Mouse (Mus musculus) cerebellum, postnatal 10 days (tissue): Measurements from ENCODE around the gene Rnf146.
"Not testable (repeated sequence)": the region's sequence is repeated elsewhere in the genome, so short reads cannot be mapped to it uniquely, and the experiment has no call there.

Source experiments
- DNase-seq, 2 experiments: peaks; one replicate each; pipeline ENCODE4 v3.0.0; 2021; ENCODE audit warnings: mixed read lengths in 2 of 2

The Rnf146 gene

DNA sequence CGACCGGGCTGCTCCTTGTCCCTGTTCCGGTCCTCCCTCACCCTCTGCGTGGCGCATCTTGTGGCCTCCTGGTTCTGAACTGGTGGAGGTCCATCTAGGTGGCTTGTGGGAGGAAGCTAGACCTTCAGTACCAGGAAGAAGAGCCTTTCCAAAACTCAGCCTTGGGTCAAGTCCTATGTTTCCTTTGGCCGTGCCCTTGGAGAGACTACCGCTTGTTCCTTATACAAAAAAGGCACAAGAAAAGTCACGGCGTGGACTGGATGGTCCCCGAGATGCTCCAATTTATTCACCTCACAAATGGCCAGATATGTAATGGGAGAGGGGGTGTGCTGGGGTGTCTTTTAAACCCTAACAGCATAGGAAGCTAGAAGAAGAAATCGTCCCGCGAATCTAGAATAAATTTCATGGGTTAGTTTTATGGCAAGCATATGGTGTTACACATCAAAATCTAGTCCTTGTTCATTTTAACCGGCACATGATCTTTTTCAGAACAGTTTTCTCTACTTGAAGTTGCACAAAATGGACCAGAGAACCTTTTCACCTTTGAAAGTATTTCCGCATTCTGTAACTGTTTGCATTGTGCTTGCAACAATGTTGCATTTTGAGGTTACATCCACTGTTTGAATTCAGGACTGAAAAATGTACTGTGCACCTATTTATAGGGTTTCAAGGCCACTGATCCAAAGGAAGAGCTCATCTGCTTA, at the start of gene Rnf146:
TSS of gene Rnf146 (minus strand) at position 246 of the 704 bp plus-strand sequence.
- no peak for DNase-seq

DNA sequence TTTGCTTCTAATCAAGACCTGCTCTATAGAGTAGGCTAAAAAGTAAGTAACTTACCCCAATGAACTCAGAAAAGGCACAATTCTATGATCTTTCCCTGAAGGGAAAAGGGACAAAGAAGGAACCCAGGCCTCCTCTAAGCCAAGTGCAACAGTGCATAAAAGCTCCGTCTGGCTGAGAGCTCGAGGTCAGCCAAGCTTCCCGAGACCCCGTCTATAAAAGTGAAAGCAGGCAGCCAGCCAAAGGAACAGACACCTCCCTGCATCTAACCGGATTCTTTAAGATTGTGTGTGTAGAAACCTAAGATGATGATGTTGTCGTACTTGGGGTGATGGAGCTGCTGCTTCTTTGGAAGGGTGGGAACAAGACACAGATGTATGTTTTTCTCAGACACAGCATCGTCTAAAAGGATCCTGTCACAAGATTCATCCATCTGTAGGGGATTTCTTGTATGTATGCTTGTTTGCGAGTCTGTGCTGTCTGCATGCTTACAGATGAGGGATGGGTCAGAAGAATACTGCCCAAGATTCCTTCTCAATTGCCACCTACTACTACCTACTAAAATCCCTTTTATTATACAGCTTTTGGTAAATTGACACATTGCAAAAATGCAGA, 40.5 kb upstream of the Rnf146 start:
- DNase-seq: peak; percentile 95 to 96

DNA sequence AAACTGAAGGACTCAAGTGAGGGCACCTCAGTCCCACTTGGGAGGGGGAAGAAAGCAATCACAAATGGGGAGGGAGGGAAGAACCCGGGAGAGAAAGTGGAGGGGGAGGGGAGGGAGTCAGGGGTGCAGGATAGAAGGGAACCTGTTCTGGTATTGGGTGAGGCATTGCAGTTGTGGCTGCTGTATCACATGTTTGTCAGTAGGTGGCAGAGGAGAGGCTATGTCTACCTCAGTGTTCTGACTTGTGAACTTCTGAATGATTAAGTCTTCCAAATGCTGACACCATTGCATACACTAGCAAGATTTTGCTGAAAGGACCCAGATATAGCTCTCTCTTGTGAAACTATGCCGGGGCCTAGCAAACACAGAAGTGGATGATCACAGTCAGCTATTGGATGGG, 32.6 kb upstream of the Rnf146 start:
- DNase-seq: not testable (repeated sequence)

DNA sequence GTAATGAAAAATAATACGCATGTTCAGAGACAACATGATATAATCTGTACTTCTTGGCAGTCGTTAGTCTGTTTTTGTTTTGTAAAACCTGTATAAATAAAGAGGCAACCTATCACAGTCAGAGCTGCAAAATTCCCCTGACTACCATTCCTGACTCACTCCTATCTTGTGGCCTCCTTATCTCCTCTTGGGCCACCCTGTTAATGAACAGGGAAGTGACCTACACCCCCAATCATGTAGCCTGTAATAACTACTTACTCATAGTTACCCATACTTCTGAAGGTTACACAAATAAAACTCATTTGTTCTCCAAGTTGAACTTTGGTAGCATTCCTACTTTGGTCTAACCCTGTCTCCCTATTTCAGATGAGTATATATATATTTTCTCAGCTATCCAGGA, 19.3 kb upstream of the Rnf146 start:
- no peak for DNase-seq

DNA sequence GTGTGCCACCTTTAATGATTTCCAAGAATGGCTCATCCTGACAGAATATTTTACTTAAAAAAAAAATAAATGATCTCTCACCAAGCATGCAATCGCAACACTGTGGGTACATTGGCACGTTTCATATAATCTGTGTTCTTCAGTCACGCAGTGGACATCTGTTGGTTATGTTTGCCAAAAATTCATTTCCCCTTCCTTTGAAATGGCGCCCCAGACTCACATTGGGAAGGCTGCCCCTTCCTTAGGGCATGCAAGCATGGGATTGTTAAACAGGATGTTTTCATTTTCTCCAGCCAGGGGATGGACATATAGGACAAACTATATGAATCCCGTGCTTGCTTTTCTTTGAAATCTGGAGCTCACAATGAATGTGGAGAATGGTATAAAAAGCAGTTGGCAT, 11.8 kb upstream of the Rnf146 start:
- DNase-seq: peak; percentile 63 to 65

DNA sequence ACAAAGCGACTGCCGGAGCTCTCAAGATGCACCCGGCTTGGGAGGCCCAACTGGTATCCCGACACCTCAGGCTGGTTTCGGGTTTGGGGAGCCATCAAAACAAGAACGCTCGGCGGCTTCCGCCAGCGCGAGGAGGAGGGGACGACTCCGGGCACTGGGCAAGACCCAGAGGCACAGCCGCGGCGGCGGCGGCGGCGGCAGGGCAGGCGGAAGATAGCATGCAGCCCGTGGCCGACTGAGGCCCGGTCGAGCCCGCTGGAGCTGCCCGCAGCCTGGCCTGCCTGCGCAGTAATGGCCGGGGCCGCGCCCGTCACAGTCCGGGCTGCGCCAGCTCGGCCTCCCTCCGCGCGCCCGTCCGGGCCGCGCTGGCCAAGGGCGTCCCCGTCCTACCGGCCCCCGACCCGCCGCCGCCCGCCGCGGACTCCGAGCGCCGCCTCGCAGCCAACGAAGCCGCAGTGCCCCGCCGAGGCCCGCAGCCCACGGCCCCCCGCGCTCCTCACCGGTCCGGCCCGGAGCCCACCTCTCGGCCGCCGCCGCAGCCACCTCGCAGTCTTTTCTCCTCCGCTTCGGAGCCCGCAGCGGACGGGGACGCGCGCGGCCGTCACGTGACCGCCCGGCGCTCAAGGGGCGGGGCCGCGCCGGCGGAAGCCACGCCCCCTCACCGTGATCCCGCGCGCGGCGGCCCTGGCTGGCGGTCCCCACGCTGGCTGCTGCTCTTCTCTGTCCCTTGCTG, 612 bp downstream of the Rnf146 start:
- peak; percentile 96 for DNase-seq

DNA sequence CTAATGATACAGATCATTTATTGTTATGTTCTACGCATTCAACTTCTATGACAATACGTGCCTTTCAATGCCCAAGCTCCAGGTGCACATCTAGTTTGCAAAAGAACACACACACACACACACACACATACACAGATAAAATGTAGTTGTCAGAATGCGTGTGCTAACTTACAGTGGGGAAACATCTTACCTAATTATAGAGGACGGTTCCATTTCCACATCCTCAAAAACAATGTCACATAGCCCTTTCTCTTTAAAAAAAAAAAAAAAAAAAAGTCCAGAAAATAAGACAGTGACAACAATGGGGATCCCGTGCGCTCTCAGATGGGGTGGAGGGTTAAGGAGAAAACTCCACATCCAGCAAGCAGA, 1.2 kb downstream of the Rnf146 start:
- peak; percentile 14 to 24 for DNase-seq

DNA sequence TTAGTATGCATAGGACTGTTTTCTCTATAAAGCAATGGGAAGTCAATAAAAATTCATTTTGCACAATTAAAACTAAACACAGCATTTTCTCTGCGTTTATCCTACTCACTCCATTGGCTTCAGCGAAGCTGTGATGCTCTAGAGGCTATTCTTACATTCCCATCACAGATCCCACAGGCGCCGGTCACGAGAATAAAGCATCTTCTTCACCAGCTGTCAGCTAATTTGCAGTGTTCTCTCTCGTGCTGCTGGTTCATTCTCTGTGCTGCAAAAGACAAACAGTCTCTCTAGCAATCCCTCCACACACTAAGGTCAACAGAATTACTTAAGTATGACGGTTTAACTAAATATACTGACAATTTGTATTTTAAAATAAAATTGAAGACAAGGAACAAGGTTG, 8.1 kb downstream of the Rnf146 start:
- DNase-seq: peak; percentile 45 to 47

DNA sequence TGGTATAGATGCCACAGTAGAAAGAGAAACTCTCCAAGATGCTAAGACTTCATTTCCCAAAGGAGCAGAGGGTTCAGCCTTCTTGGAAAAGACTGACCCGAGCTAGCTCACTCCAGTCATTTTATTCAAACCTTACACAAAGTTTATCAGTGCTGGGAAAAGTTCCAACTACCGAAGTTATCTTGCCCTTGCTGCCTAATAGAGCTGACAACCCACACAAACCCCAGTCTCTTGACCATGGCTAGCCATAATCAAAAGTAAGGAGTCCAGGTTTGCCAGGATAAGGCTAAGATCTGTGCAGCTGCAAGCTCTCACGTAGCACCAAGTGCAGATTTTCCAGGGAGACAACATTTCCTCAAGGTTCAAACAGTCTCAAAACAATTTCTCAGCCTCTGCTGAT, 9.7 kb downstream of the Rnf146 start:
- DNase-seq: no peak

DNA sequence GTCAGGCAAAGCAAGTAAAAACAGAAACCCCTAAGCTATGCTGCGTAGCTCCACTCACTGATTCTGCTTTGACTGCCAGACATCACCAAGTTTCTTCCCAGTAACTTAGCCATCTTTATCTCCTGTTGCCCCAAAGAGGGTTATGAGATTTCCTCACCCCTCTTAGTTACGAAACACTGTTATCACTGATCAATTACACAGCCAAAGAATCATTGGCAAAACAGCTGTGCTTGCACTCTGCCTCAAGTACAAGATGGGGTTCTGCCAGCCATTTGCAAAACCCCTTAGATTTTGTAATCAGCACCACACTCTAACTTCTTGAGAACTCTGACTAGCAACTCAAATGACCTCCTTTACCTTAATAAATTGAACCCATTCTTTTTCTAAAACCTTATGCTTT, 10.8 kb downstream of the Rnf146 start:
- DNase-seq: no peak

DNA sequence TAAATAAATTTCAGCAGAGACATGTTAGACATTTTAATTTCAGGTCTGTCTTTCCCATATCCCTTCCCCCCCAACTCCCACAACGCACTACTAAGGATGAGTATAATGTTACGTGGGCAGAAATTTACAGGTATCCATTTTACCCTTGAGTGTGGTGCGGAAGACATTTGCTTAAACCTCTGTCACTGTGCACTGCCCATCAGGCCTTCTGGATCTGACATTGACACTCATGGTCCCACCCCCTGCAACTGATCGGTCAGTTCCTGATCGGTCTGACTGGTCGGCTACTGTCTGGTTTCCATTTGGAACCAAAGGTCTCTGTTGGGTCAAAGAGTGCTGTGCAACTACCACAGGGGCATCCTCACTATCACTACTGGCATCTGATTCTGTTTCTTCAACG, 15.6 kb downstream of the Rnf146 start:
- no peak for DNase-seq

DNA sequence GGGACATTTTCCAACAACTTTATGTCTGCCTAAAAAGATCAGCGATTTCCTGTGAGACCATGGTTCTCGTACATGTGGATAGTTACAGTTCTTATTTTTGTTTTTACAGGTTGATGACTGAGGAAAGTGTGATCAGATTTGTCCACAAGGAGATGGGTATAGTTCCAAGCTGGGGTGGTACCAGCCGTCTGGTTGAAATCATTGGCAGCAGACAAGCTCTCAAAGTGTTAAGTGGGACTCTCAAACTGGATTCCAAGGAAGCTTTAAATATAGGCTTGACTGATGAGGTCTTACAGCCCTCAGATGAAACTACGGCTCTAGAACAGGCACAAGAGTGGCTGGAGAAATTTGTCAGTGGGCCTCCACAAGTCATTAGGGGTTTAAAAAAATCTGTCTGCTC, 18.0 kb downstream of the Rnf146 start:
- no peak for DNase-seq

DNA sequence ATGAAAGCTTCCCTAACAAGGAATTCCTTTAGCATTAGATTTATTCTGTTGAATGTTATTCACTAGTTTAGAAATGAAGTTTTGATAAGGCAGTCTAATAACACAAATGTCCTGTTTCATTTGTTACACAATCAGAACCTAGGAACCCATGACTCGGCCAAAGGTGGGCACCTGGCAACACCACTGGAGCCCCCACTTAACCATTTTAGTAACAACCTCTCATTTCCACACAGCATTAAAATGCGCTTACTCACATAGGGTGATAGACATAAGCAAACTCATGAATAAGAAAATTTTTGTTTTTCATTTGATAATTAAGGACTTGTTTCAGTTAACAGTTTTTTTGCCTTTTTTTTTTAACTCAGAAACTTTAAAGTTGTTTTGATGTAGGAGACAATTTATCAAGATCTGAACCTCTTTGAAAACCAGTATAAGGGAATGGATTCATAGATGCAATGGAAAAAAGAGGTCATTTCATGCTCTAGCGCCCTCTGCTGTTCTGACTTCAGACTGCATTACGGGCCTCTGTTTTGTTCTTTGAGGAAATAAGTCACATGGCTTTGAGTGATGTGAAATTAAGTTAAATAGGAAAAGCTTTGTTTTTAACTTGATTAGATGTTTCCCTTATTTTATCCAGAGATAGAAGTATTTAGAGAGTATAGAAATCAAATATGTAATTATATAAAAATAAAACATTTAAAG, 23.7 kb downstream of the Rnf146 start:
- DNase-seq: peak; percentile 78 to 83

DNA sequence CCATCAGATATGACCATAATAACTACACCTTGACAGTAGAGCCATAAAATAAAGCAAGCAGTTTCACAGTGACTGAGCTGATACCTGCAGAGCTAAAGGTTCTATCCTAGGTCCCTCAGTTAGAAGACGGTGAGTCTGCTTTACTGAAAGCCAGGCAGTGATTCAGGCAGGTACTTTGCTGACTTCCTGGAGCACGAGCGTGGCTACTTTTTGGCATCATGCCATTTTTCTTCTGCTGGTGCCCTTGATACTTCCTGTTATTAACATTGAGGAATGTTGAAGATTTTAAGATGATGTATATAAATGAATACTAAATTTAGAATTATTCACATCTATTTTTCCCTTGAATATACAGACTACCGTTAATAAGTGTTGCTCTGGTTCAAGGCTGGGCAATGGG, 28.4 kb downstream of the Rnf146 start:
- DNase-seq: peak in 1 of 2 experiments; percentile 28

DNA sequence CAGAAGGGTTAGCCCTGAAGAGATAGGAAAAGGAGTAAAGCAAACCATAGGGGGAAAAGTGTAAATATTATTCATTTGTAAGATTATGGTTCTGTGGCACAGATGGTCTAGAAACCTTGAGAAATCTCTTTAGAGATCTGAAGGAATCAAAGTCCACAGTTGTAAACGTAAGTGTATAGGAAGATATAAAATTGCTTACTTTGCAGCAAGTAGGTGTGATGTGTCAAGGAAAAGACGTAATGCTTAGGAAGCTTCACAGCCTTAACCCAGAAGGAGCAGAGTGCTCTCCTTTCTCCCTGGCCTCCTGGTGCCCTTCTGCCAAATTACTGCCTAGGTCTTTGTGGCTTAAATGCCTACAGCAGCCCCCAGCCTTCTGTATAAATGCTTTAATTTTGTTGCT, 37.4 kb downstream of the Rnf146 start:
- DNase-seq: no peak

DNA sequence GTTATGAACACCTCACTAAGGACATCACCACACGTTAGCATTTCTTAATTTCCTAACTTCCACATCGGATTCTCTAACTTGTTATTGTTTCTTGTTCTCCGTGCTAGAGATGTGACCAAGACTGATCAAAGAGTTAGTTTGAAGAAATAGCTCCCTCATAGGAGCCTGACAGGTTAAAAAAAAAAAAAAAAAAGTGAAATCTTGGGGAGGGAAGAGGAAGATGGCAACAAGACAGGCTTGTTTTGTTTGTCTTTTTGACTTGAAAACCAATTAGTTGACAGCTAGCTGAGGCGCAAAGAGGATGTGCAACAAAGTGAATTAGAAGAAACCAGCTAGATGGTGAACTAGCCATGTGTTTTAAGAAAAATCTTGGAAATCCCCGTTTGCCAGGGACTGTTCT, 48.3 kb downstream of the Rnf146 start:
- DNase-seq: no peak

DNA sequence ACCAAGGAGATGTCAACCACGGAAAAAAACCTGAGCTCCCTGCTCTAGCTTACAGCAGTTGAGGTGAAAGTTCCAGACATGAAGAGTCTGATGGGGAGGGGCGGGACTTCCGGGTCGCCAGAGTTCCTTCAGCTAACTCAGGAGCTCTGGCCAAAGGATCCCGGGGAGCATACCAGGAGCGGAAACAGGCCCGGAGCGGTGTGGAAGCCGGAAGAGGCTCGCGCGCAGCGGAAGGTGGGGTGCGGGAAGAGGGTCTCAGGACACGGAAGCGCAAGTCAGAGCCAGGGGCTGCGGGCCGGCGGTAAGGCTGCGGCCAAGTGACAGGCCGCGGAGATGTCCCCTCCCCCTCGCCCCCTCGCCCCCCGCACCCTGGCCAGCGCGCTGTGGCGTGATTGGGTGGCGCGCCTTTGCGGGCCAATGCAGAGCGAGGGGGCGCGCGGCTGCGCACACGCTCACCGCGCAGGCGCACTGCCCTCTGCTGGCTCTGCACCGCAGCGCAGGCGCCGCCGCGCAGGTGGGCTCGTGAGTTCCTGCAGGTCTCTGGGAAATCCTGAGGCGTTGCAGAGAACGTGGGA, 49.1 kb downstream of the Rnf146 start, which contains the start of gene Echdc1:
TSS of gene Echdc1 (plus strand) at position 103 of the 575 bp plus-strand sequence.
- DNase-seq: peak; percentile 93 to 94

DNA sequence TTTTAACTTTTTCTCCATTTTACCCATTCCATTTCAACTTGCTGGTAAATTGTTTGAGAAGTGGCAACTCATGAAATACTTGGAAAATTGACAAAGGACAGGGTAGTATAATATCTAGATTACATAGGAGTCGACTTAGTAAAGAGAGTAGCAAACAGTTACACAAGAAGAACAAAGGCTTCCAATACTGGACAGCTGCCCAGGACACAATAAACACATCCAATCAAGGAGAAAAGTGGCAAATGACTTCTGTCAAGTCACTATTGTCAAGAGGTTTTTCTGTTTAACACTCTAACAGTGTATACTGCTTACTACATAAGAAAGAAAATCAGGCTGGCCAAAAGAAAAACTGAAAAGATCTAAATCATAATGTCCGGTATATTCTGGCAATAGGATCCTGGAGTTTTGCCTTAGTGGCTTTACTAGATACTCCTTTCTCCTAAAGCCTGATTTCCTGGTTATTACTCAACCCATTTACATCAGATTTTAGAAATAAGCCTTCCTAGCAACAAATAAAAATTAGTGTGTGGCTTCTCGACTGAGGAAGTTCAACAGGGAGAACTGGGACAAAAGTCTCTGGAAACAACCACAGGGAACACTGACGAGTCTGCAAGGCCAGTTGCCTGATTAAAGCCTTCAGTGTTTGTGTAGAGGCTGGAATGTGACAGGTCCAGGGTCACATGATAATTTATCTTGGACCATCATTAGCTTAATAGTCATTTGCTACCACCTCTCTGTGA, 50.6 kb downstream of the Rnf146 start:
- no peak for DNase-seq

DNA sequence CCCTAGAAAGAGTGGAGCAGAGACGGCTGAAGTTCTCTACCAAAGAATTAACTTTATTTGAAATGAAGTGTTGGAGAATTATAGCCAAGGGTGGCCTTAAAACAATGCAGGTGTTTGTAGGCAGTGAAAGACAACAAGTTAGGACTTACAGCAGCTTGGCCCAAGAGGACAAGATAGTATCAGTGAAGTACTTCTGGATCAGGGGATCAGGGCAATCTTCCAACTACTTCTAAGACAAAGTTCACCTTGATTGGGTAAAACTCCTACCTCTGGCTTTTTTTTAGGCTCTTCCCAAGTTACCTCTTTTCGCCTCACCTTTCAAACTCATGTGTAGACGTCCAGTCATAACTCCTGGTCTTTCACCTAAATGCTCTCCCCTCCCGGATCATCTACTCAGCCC, 60.0 kb downstream of the Rnf146 start:
- DNase-seq: no peak
